Mouse (Mus musculus): ENCODE measurements at regions not wholly inside any gene's neighbourhood (a gene's known extent, or its start where the extent isn't known, plus 50 kb on each side); places are given as distances from the start of the nearest gene placed in this dataset.
A peak's percentile ranks its signal among the peaks of the same experiment; 100 is the strongest.

GRCm38 (mm10) chr9:101612971-101613370 is 248.7 kb upstream of the 9630041A04Rik start:
- H3K27me3 ChIP-seq (ENCODE audit: control insufficient read depth, insufficient read depth, low read length, poor library complexity, severe bottlenecking): no peaks in the 10 kb centered on the region
- H3K9me3 ChIP-seq (replicated peaks; ENCODE audit: control insufficient read depth, insufficient read depth, low read length, poor library complexity, severe bottlenecking): no peaks in the 10 kb centered on the region
- no peak overlapping the region for H3K4me3 ChIP-seq (ENCODE audit: low read depth, low read length)
- TF ChIP-seq EP300 (IDR thresholded peaks at IDR 0.05; ENCODE audit: insufficient read depth, low read depth, low read length) (no peak), POLR2A (IDR thresholded peaks at IDR 0.05; ENCODE audit: insufficient read depth, low read length) (no peak), CTCF (IDR thresholded peaks at IDR 0.05; ENCODE audit: low read depth, low read length) (no peak)
- H3K27ac ChIP-seq (ENCODE audit: insufficient read depth, low read length): no peak overlapping the region
- H3K9ac ChIP-seq (ENCODE audit: low read depth, poor library complexity, severe bottlenecking): no peak overlapping the region
- no peaks in the 10 kb centered on the region for H3K4me1 ChIP-seq (ENCODE audit: control insufficient read depth, insufficient read depth, low read length)
- H3K36me3 ChIP-seq (ENCODE audit: control insufficient read depth, insufficient read depth, low read length, poor library complexity, severe bottlenecking): no peaks in the 10 kb centered on the region

- Histone ChIP-seq H3K9me3 (replicated peaks; ENCODE audit: control insufficient read depth, insufficient read depth, low read length, poor library complexity, severe bottlenecking) (no peaks in the 10 kb centered on the region), H3K4me3 (ENCODE audit: low read depth, low read length) (no peak overlapping the region), H3K27me3 (ENCODE audit: control insufficient read depth, insufficient read depth, low read length, poor library complexity, severe bottlenecking) (no peaks in the 10 kb centered on the region), H3K36me3 (ENCODE audit: control insufficient read depth, insufficient read depth, low read length, poor library complexity, severe bottlenecking) (no peaks in the 10 kb centered on the region), H3K4me1 (ENCODE audit: control insufficient read depth, insufficient read depth, low read length) (no peaks in the 10 kb centered on the region), H3K9ac (ENCODE audit: low read depth, poor library complexity, severe bottlenecking) (no peak overlapping the region), H3K27ac (ENCODE audit: insufficient read depth, low read length) (no peak overlapping the region)
- TF ChIP-seq CTCF (IDR thresholded peaks at IDR 0.05; ENCODE audit: low read depth, low read length) (no peak), EP300 (IDR thresholded peaks at IDR 0.05; ENCODE audit: insufficient read depth, low read depth, low read length) (no peak), POLR2A (IDR thresholded peaks at IDR 0.05; ENCODE audit: insufficient read depth, low read length) (no peak)
These were observed 249.1 kb upstream of the 9630041A04Rik start for GRCm38 (mm10) chr9:101612571-101612970.

GRCm38 (mm10) chr9:101611481-101611880 is 250.2 kb upstream of the 9630041A04Rik start:
- Histone ChIP-seq H3K36me3 (ENCODE audit: control insufficient read depth, insufficient read depth, low read length, poor library complexity, severe bottlenecking) (no peaks in the 10 kb centered on the region), H3K27ac (ENCODE audit: insufficient read depth, low read length) (no peak overlapping the region), H3K9ac (ENCODE audit: low read depth, poor library complexity, severe bottlenecking) (no peak overlapping the region), H3K27me3 (ENCODE audit: control insufficient read depth, insufficient read depth, low read length, poor library complexity, severe bottlenecking) (no peaks in the 10 kb centered on the region), H3K4me3 (ENCODE audit: low read depth, low read length) (no peak overlapping the region), H3K9me3 (replicated peaks; ENCODE audit: control insufficient read depth, insufficient read depth, low read length, poor library complexity, severe bottlenecking) (no peaks in the 10 kb centered on the region), H3K4me1 (ENCODE audit: control insufficient read depth, insufficient read depth, low read length) (no peaks in the 10 kb centered on the region)
- TF ChIP-seq POLR2A (IDR thresholded peaks at IDR 0.05; ENCODE audit: insufficient read depth, low read length) (no peak), CTCF (IDR thresholded peaks at IDR 0.05; ENCODE audit: low read depth, low read length) (peak; percentile 5)

GRCm38 (mm10) chr9:101610806-101611443 is 250.7 kb upstream of the 9630041A04Rik start:
- TF ChIP-seq EP300 (IDR thresholded peaks at IDR 0.05; ENCODE audit: insufficient read depth, low read depth, low read length): no peak
- TF ChIP-seq POLR2A (IDR thresholded peaks at IDR 0.05; ENCODE audit: insufficient read depth, low read length): no peak
- TF ChIP-seq CTCF (IDR thresholded peaks at IDR 0.05; ENCODE audit: low read depth, low read length): no peak
- H3K9me3 ChIP-seq (replicated peaks; ENCODE audit: control insufficient read depth, insufficient read depth, low read length, poor library complexity, severe bottlenecking): no peaks in the 10 kb centered on the region
- no peak overlapping the region for H3K9ac ChIP-seq (ENCODE audit: low read depth, poor library complexity, severe bottlenecking)
- no peak overlapping the region for H3K27ac ChIP-seq (ENCODE audit: insufficient read depth, low read length)
- no peaks in the 10 kb centered on the region; the same call in 1 of the 2 replicates for H3K27me3 ChIP-seq (ENCODE audit: control insufficient read depth, insufficient read depth, low read length, poor library complexity, severe bottlenecking)
- no peaks in the 10 kb centered on the region for H3K36me3 ChIP-seq (ENCODE audit: control insufficient read depth, insufficient read depth, low read length, poor library complexity, severe bottlenecking)
- no peaks in the 10 kb centered on the region for H3K4me1 ChIP-seq (ENCODE audit: control insufficient read depth, insufficient read depth, low read length)
- H3K4me3 ChIP-seq (ENCODE audit: low read depth, low read length): no peak overlapping the region

GRCm38 (mm10) chr9:101610338-101610737 is 251.3 kb upstream of the 9630041A04Rik start:
- no peaks in the 10 kb centered on the region for H3K4me1 ChIP-seq (ENCODE audit: control insufficient read depth, insufficient read depth, low read length)
- no peak overlapping the region for H3K27ac ChIP-seq (ENCODE audit: insufficient read depth, low read length)
- H3K9ac ChIP-seq (ENCODE audit: low read depth, poor library complexity, severe bottlenecking): no peak overlapping the region
- no peaks in the 10 kb centered on the region for H3K36me3 ChIP-seq (ENCODE audit: control insufficient read depth, insufficient read depth, low read length, poor library complexity, severe bottlenecking)
- H3K4me3 ChIP-seq (ENCODE audit: low read depth, low read length): no peak overlapping the region
- no peaks in the 10 kb centered on the region for H3K9me3 ChIP-seq (replicated peaks; ENCODE audit: control insufficient read depth, insufficient read depth, low read length, poor library complexity, severe bottlenecking)
- TF ChIP-seq EP300 (IDR thresholded peaks at IDR 0.05; ENCODE audit: insufficient read depth, low read depth, low read length) (no peak), CTCF (IDR thresholded peaks at IDR 0.05; ENCODE audit: low read depth, low read length) (no peak), POLR2A (IDR thresholded peaks at IDR 0.05; ENCODE audit: insufficient read depth, low read length) (no peak)
- H3K27me3 ChIP-seq (ENCODE audit: control insufficient read depth, insufficient read depth, low read length, poor library complexity, severe bottlenecking): no peaks in the 10 kb centered on the region; the same call in 1 of the 2 replicates

GRCm38 (mm10) chr9:101602799-101603198 is 258.8 kb upstream of the 9630041A04Rik start:
- H3K4me1 ChIP-seq (ENCODE audit: control insufficient read depth, insufficient read depth, low read length): no peaks in the 10 kb centered on the region
- H3K27me3 ChIP-seq (ENCODE audit: control insufficient read depth, insufficient read depth, low read length, poor library complexity, severe bottlenecking): no peaks in the 10 kb centered on the region; the same call in 1 of the 2 replicates
- no peak overlapping the region for H3K9ac ChIP-seq (ENCODE audit: low read depth, poor library complexity, severe bottlenecking)
- no peak overlapping the region for H3K4me3 ChIP-seq (ENCODE audit: low read depth, low read length)
- H3K9me3 ChIP-seq (replicated peaks; ENCODE audit: control insufficient read depth, insufficient read depth, low read length, poor library complexity, severe bottlenecking): no peaks in the 10 kb centered on the region
- TF ChIP-seq POLR2A (IDR thresholded peaks at IDR 0.05; ENCODE audit: insufficient read depth, low read length): no peak
- TF ChIP-seq CTCF (IDR thresholded peaks at IDR 0.05; ENCODE audit: low read depth, low read length): no peak
- TF ChIP-seq EP300 (IDR thresholded peaks at IDR 0.05; ENCODE audit: insufficient read depth, low read depth, low read length): no peak
- no peak overlapping the region for H3K27ac ChIP-seq (ENCODE audit: insufficient read depth, low read length)
- H3K36me3 ChIP-seq (ENCODE audit: control insufficient read depth, insufficient read depth, low read length, poor library complexity, severe bottlenecking): no peaks in the 10 kb centered on the region

Data from ES-Bruce4 (cell line).